Mouse (Mus musculus) embryonic facial prominence, embryonic 15.5 days (tissue): ENCODE data around the gene Wdr81. TPM values are rescaled to one million over a fixed set of nuclear protein-coding genes. Genes with fewer than 3 reads are reported as not detected.

ENCODE experiments used
- microRNA counts: library from miRNA; unstranded; fragments of <30 nt; microRNA quantifications from one replicate; lab custom pipeline; 2016
- microRNA-seq: library from miRNA; unstranded; fragments of <30 nt; microRNA quantifications from one replicate; pipeline ENCODE4, GENCODE M21; 2016; ENCODE audit warnings: borderline number of aligned reads
- polyA plus RNA-seq: library from polyadenylated mRNA; unstranded; fragments of >200 nt; fragmentation: Nextera tagmentation; extraction: Ambion mirVana; gene quantifications from 2 replicates; pipeline ENCODE4 v1.2.1, GENCODE M21; 2015

The Wdr81 gene
- polyA plus RNA-seq, 1 experiment from 2014 or later: 6.3 TPM

MicroRNAs encoded within 50 kb of the gene (microRNA counts, 519-probe panel; counts per million panel counts)
- microRNA mmu-miR-22 (lab: Ali Mortazavi, UCI): 3,796 counts per million, percentile 89 among the panel's probes with 10 or more counts

Small RNA genes lying within 50 kb of the gene (microRNA-seq; reads per million reads assigned to microRNA genes)
- gene Mir22: 5,057 reads per million, percentile 90 among the genes with 10 or more reads in this experiment

Other genes starting within 250 kb of the Wdr81 start
- gene Rpa1, start 106.4 kb downstream of the Wdr81 start, polyA plus RNA-seq: 92.7 and 96.4 TPM in 2 replicates
- 13.2 and 13.8 TPM in 2 replicates for gene Smyd4, start 106.3 kb downstream of the Wdr81 start, polyA plus RNA-seq
- gene Serpinf1, start 32.0 kb downstream of the Wdr81 start, polyA plus RNA-seq: 393 and 406 TPM in 2 replicates
- gene Serpinf2, start 15.1 kb downstream of the Wdr81 start, polyA plus RNA-seq: 0.09 TPM in 1 of 2 replicates, not detected in the other
- 35.1 and 38.0 TPM in 2 replicates for gene Tlcd2, start 7.0 kb upstream of the Wdr81 start, polyA plus RNA-seq
- gene Prpf8, start 32.1 kb upstream of the Wdr81 start, polyA plus RNA-seq: 51.7 and 52.5 TPM in 2 replicates
- gene Rilp, start 55.4 kb upstream of the Wdr81 start, polyA plus RNA-seq: 0.73 and 1.0 TPM in 2 replicates
- 8.0 and 8.1 TPM in 2 replicates for gene Scarf1, start 58.8 kb upstream of the Wdr81 start, polyA plus RNA-seq
- gene Slc43a2, start 77.0 kb upstream of the Wdr81 start, polyA plus RNA-seq: 5.5 and 5.7 TPM in 2 replicates
- gene Pitpna, start 133.4 kb upstream of the Wdr81 start, polyA plus RNA-seq: 73.0 and 79.3 TPM in 2 replicates
- 25.7 and 31.9 TPM in 2 replicates for gene Inpp5k, start 176.3 kb upstream of the Wdr81 start, polyA plus RNA-seq
- gene Myo1c, start 195.8 kb upstream of the Wdr81 start, polyA plus RNA-seq: 56.1 and 65.3 TPM in 2 replicates
- gene Crk, start 224.5 kb upstream of the Wdr81 start, polyA plus RNA-seq: 105 and 112 TPM in 2 replicates